Mouse (Mus musculus) neural tube, embryonic 11.5 days (tissue): ENCODE measurements around the gene Olfr556. TPM values are rescaled to one million over a fixed set of nuclear protein-coding genes. Genes with fewer than 3 reads are reported as not detected.
A peak's percentile ranks its signal among the peaks of the same experiment; 100 is the strongest.

ENCODE experiments used
- ATAC-seq: fragments of 200-750 bp; cut with Nextera tagmentation; 2 replicates; pipeline ENCODE4 v1.8.0; 2017; ENCODE audit warnings: moderate number of reproducible peaks, mild to moderate bottlenecking, moderate TSS enrichment, moderate library complexity; ENCODE audit not compliant: insufficient read depth, low FRiP score, low TSS enrichment
- DNase-seq: peaks from one replicate; pipeline ENCODE4 v3.0.0-alpha.2; 2015; ENCODE audit warnings: low spot score
- H3K27ac ChIP-seq: fragments of 300-500 bp; sonication (generic); 2 replicates; pipeline ENCODE4 v1.5.1; 2014; ENCODE audit warnings: low read depth, mild to moderate bottlenecking, low read length
- H3K27me3 ChIP-seq: fragments of 300-500 bp; sonication (generic); 2 replicates; pipeline ENCODE4 v1.6.1; 2014; ENCODE audit warnings: mild to moderate bottlenecking, low read length, mixed read lengths; ENCODE audit not compliant: control insufficient read depth, insufficient read depth
- H3K36me3 ChIP-seq: fragments of 300-500 bp; sonication (generic); 2 replicates; pipeline ENCODE4 v1.6.1; 2014; ENCODE audit warnings: mild to moderate bottlenecking, low read length, moderate library complexity, mixed read lengths; ENCODE audit not compliant: control insufficient read depth, insufficient read depth
- H3K4me1 ChIP-seq: fragments of 300-500 bp; sonication (generic); 2 replicates; pipeline ENCODE4 v1.6.1; 2014; ENCODE audit warnings: low read length, mixed read lengths; ENCODE audit not compliant: control insufficient read depth, insufficient read depth
- H3K4me2 ChIP-seq: fragments of 300-500 bp; sonication (generic); 2 replicates; pipeline ENCODE4 v1.6.1; 2014; ENCODE audit warnings: low read depth, mild to moderate bottlenecking, moderate library complexity
- H3K4me3 ChIP-seq: fragments of 300-500 bp; sonication (generic); 2 replicates; pipeline ENCODE4 v1.5.1; 2014; ENCODE audit warnings: low read depth, low read length
- H3K9ac ChIP-seq: fragments of 300-500 bp; sonication (generic); 2 replicates; pipeline ENCODE4 v1.6.1; 2014; ENCODE audit warnings: mild to moderate bottlenecking, low read length
- H3K9me3 ChIP-seq: fragments of 300-500 bp; sonication (generic); 2 replicates; pipeline ENCODE4 v1.6.1; 2016; ENCODE audit warnings: low read length; ENCODE audit not compliant: control insufficient read depth
- WGBS: fragments of 180-500 bp; shearing (Covaris S2); extraction: QIAGEN DNeasy Blood & Tissue Kit; methylation state at CpG from one replicate; pipeline ENCODE4 v1.1.7; 2014; 5-methylcytosine and 5-hydroxymethylcytosine counted together
- polyA plus RNA-seq: library from polyadenylated mRNA; unstranded; fragments of >200 nt; fragmentation: Nextera tagmentation; extraction: Ambion mirVana; gene quantifications from 2 replicates; pipeline ENCODE4 v1.2.1, GENCODE M21; 2014

Olfr556 gene
- polyA plus RNA-seq, 1 experiment from 2014 or later: not detected

DNA sequence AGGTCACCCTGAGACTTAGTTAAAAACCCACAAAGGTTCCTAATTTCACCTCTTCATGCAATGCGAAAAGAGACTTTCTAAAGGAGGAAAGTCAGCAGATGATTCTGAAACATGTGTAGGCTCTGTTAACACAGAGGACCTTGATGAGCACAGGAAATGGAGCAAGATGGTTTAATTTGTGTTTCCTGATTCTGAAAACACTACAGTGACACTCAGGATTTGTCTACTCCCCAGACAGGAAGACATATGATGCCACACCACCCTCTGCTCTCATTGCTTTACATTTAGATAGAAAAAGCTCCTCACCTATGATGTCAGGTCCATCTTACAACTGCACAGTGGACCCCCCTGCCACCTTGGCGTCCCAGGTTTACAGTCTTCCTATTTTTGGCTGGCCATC lies 11.5 kb downstream of the Olfr556 start:
- Histone ChIP-seq H3K27ac (no peak overlapping the region), H3K4me2 (no peak overlapping the region), H3K4me3 (no peak overlapping the region), H3K9me3 (no peaks in the 10 kb centered on the region), H3K4me1 (no peaks in the 10 kb centered on the region), H3K27me3 (no peaks in the 10 kb centered on the region), H3K9ac (no peak overlapping the region), H3K36me3 (no peaks in the 10 kb centered on the region)
- WGBS: 80% methylated on average over 2 of the region's 2 CpGs
- ATAC-seq: no peak
- no peak for DNase-seq

DNA sequence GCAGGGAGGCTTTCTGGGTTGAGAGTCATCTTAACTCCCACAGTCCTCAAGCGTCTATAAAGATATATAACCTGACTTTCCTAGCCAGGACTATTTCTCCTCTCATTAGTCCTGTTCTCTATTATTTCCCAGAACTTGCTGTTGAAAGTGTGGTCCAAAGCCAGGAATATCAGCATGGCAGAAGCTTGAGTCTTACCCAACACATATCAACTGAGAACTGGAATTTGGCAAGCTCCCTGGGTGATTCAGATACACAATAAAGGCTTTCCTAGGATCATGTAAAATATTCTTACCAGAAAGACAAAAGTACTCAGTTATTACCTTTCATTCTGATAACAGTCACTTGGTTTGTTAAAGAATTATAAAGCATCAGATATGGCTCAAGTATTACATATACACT lies 17.2 kb downstream of the Olfr556 start:
- no peaks in the 10 kb centered on the region for H3K9me3 ChIP-seq
- 93% methylated on average over 1 of the region's 1 CpGs for WGBS

DNA sequence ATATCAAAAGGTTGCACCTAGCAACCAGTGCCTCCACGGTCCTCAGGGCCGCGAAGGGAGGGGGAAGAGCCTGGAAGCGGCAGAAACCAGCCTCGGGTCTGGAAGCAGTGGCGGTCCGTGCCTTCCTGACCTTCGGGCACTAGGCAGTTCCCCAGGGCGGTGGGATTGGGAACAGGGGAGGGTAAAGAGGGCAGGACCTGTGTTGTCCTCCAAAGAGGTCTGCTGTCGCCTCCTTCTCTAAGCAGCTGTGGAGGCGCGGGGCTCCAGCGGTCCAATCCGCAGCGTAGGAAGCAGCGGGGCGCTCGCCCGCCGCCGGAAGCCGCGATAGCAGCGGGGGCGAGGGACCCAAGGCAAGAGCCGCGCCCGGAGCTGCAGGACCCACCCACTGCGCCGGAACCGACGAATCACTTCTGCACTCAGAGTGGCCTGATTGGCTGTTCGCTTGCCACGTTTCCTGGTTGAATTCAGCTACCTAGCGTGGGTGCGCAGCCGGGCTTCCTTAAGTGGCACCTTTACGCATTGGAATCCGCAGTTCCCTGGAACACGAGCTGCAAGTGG lies 22.3 kb downstream of the Olfr556 start, which contains the start of gene Trim68:
Trim68 (minus strand) TSS at position 384 of the 558 bp plus-strand sequence.
- Histone ChIP-seq H3K9me3 (no peaks in the 10 kb centered on the region), H3K27me3 (no peaks in the 10 kb centered on the region), H3K9ac (peak within 1 kb of the TSS; percentile 75), H3K4me3 (peak within 1 kb of the TSS; percentile 57), H3K27ac (no peak within 1 kb of the TSS), H3K4me2 (peak within 1 kb of the TSS; percentile 57), H3K4me1 (no peaks in the 10 kb centered on the region), H3K36me3 (no peaks in the 10 kb centered on the region)
- WGBS: under 1% methylated on average over 40 of the region's 40 CpGs
- peak; percentile 94 for DNase-seq
- peak; percentile 99 for ATAC-seq

More for the DNA sequence above, 17.2 kb downstream of the Olfr556 start:
- no peak overlapping the region for H3K9ac ChIP-seq
- DNase-seq (no peak), ATAC-seq (no peak)
- H3K27ac ChIP-seq: no peak overlapping the region
- H3K4me3 ChIP-seq: no peak overlapping the region
- no peaks in the 10 kb centered on the region for H3K27me3 ChIP-seq
- no peak overlapping the region for H3K4me2 ChIP-seq
- no peaks in the 10 kb centered on the region for H3K36me3 ChIP-seq
- H3K4me1 ChIP-seq: no peaks in the 10 kb centered on the region

DNA sequence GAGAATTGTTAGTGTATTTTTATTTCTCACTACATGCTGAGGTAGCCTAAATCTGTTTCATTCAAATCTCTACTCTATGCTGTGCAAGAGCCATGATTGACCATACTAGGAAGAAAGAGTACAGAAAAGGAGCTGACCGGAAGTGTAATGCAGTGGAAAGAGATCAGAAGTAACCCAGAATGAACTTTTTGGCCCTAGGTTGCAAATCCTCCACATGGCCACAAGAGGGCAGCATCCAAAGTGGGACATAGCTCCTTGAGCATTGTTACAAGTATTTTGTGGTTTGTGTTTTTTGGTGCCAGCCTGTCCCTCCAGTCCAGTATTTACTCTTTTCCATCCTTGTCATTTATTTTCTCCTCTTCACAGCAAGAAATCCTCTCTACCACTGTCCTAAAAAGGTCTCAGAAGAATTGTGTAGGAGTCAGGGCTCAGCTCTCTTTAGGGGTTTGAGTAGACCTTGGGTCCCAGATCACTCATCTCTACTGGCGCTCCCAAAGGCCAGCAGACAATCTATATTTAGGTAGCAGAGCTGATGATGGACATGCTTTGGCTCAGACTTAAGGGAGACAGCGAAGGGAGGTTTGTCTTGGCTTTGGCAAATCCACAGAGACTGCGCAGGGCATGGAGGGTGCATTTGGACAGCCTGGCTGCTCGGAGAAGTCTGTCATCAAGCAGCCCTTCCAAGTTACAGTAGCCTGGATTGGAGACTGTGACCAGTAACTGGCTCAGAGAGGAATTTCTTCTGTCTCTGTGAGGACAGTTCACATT lies 30.8 kb downstream of the Olfr556 start, which contains the start of gene Olfr557:
Olfr557 (plus strand) TSS at position 553 of the 768 bp plus-strand sequence.
- H3K9ac ChIP-seq: no peak within 1 kb of the TSS
- H3K27me3 ChIP-seq: no peaks in the 10 kb centered on the region
- no peaks in the 10 kb centered on the region for H3K9me3 ChIP-seq
- no peak within 1 kb of the TSS for H3K27ac ChIP-seq
- no peak within 1 kb of the TSS for H3K4me2 ChIP-seq
- ATAC-seq (no peak), DNase-seq (peak; percentile 49)
- H3K4me1 ChIP-seq: no peaks in the 10 kb centered on the region
- 82% methylated on average over 5 of the region's 5 CpGs for WGBS
- no peak within 1 kb of the TSS for H3K4me3 ChIP-seq
- no peaks in the 10 kb centered on the region for H3K36me3 ChIP-seq

DNA sequence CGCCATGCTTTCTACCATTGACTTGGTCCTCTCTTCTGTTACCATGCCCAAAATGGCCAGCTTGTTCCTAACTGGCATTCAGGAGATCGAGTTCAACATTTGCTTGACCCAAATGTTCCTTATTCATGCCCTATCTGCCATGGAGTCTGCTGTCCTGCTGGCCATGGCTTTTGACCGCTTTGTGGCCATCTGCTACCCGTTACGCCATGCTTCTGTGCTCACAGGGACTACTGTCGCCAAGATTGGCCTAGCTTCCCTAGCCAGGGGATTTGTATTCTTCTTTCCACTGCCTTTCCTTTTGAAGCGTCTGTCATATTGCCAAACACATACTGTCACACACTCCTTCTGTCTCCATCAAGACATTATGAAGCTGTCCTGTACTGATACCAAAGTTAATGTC lies 33.8 kb downstream of the Olfr556 start:
- DNase-seq: no peak
- H3K9ac ChIP-seq: no peak overlapping the region
- no peaks in the 10 kb centered on the region for H3K27me3 ChIP-seq
- no peak overlapping the region for H3K4me3 ChIP-seq
- no peak for ATAC-seq
- H3K27ac ChIP-seq: no peak overlapping the region
- H3K9me3 ChIP-seq: no peaks in the 10 kb centered on the region
- no peaks in the 10 kb centered on the region for H3K4me1 ChIP-seq
- H3K4me2 ChIP-seq: no peak overlapping the region
- no peaks in the 10 kb centered on the region for H3K36me3 ChIP-seq
- WGBS: 85% methylated on average over 7 of the region's 7 CpGs

DNA sequence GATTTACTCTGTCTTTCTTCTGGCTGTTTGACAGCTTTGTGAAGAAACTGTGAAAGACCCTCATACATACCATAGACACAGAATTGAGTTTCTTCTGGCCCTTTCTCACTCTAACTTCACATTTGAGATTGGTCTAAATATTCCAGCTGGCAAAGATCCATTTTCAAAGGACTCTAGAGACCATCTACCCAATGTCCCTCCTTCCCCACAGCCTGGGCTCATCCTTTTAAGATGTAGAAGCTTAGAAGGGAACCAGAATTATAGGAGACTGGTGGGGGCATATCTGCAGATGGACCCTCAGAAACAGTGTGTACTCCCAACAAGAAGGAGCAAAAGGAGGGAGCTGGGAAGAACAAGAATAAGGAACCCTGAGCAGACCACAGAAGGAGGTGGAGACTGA lies 37.2 kb downstream of the Olfr556 start, which contains the start of gene Olfr558:
Olfr558 (plus strand) TSS at position 301 of the 400 bp plus-strand sequence.
- ATAC-seq (no peak), DNase-seq (no peak)
- no peak within 1 kb of the TSS for H3K9ac ChIP-seq
- H3K4me1 ChIP-seq: no peaks in the 10 kb centered on the region
- H3K4me2 ChIP-seq: no peak within 1 kb of the TSS
- no peak within 1 kb of the TSS for H3K27ac ChIP-seq
- no peaks in the 10 kb centered on the region for H3K9me3 ChIP-seq
- no peaks in the 10 kb centered on the region for H3K27me3 ChIP-seq
- H3K36me3 ChIP-seq: no peaks in the 10 kb centered on the region
- no peak within 1 kb of the TSS for H3K4me3 ChIP-seq

DNA sequence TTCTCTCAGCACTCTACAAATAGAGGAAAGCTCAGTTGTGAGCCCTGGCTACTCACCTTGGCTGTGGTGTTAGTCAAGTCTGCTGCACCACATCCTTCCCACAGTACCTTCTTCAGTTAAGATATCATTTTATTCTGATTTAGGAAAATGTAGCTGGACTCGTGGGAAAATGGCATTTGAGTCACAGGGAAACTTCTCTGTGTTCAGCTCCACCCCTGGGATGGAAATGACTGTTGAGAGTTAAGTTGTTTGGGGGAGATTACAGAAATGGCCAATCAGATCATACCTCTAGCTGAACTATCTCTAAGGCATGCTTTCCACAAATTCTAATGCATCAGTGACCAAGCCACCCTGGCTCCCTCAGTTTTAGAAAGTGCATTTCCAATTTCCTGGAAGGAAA lies 54.3 kb downstream of the Olfr556 start, which contains the start of gene Olfr33:
Olfr33 (minus strand) TSS at position 101 of the 400 bp plus-strand sequence.
- no peaks in the 10 kb centered on the region for H3K4me1 ChIP-seq
- no peak within 1 kb of the TSS for H3K4me2 ChIP-seq
- no peaks in the 10 kb centered on the region for H3K36me3 ChIP-seq
- H3K9me3 ChIP-seq: no peaks in the 10 kb centered on the region
- DNase-seq: no peak
- 64% methylated on average over 1 of the region's 1 CpGs for WGBS
- H3K4me3 ChIP-seq: no peak within 1 kb of the TSS
- no peak for ATAC-seq
- H3K9ac ChIP-seq: no peak within 1 kb of the TSS
- H3K27me3 ChIP-seq: no peaks in the 10 kb centered on the region
- H3K27ac ChIP-seq: no peak within 1 kb of the TSS
